Mouse (Mus musculus): ENCODE measurements around the gene Hist1h2bg. TPM values are rescaled to one million over a fixed set of nuclear protein-coding genes. Genes with fewer than 3 reads are reported as not detected.
"Not testable (repeated sequence)": the region's sequence is repeated elsewhere in the genome, so short reads cannot be mapped to it uniquely, and the experiment has no call there.

Gene Hist1h2bg
- polyA plus RNA-seq, 1 experiment from 2014 or later, result 7.5 TPM

DNA sequence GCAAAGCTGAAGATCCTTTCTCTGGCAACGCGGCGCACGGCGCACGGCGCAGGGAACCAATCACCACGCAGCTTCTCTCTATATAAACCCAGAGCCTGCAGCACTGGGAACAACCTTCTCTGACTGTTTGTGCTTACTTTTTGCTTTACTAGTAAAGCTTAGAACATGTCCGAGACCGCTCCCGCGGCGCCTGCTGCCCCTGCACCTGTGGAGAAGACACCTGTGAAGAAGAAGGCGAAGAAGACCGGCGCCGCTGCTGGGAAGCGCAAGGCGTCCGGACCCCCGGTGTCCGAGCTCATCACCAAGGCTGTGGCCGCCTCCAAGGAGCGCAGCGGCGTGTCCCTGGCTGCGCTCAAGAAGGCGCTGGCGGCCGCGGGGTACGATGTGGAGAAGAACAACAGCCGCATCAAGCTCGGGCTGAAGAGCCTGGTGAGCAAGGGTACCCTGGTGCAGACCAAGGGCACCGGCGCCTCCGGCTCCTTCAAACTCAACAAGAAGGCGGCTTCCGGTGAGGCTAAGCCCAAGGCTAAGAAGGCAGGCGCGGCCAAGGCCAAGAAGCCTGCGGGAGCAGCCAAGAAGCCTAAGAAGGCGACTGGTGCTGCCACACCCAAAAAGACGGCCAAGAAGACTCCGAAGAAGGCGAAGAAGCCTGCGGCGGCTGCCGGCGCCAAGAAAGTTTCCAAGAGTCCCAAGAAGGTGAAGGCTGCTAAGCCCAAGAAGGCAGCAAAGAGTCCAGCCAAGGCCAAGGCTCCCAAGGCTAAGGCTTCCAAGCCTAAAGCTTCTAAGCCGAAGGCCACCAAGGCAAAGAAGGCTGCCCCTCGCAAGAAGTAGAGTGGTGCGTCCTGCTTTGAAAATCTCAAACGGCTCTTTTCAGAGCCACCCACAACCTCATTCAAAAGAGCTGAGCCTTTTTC lies 16.0 kb upstream of the Hist1h2bg start:
- Histone ChIP-seq H3K4me1 (replicated peaks) (peaks cover 36% of the 10 kb centered on the region), H3K9me3 (no peaks in the 10 kb centered on the region), H3K36me3 (no peaks in the 10 kb centered on the region), H3K27ac (peak overlapping the region; percentile 91), H3K27me3 (no peaks in the 10 kb centered on the region), H3K4me3 (replicated peaks) (peak overlapping the region; percentile 55), H3K4me2 (replicated peaks) (peak overlapping the region; percentile 100), H3K9ac (replicated peaks) (peak overlapping the region; percentile 78)
- peak; percentile 77 for ATAC-seq
- under 1% methylated on average over 53 of the region's 54 CpGs for WGBS

DNA sequence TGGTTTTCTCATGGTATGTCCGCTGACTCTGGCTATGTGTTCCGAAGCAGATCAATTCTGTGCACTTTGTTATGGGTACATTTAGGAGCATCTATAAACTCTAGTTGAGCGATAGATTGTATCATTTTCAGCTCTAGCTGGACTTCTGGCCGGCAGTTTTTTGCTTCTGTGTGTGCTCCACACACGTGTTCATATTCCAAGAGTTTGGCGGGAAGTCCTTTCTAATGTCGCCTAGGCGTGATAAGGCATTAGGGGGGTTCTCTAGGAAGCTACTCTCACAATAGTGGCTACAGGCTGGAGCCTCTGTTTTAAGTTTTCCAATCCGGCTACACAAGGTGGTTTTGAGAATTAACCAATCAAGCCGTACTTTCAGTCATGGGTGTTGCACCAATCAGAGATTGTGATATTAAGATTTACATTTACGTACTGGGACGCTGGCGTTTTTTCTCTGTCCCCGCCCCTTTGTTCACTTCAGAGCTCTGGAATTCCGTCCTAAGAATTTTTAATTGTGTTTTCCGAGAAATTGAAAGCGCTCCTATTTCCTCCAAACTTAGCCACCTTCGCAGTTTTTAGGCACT lies 15.3 kb upstream of the Hist1h2bg start:
- Histone ChIP-seq H3K36me3 (no peaks in the 10 kb centered on the region), H3K27ac (peak overlapping the region; percentile 91), H3K9ac (replicated peaks) (peak overlapping the region; percentile 78), H3K4me3 (replicated peaks) (peak overlapping the region; percentile 55), H3K27me3 (no peaks in the 10 kb centered on the region), H3K4me1 (replicated peaks) (peaks cover 35% of the 10 kb centered on the region), H3K4me2 (replicated peaks) (peak overlapping the region; percentile 100), H3K9me3 (no peaks in the 10 kb centered on the region)
- WGBS, result under 1% methylated on average over 18 of the region's 18 CpGs
- ATAC-seq, result peak; percentile 84

DNA sequence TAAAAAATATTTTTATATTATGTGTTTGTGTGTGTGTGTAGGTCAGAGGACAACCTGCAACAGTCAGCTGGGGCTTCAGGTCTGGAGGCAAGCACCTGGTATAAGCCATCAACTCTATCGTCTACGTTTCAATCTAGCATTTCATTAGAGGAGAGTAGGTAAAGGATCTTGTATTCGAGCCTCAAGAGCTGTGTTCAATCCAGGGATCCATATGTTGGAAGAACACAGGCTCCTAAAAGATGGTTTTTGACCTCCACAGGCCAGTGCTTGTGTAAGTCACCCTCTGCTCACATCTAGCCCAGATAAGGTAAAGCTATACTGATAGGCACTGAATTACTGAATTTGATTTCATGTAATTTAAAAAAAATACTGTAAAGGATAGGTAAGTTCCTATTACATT lies 14.3 kb upstream of the Hist1h2bg start:
- no peak overlapping the region for H3K9ac ChIP-seq (replicated peaks)
- H3K4me2 ChIP-seq (replicated peaks), result 0 out of 2 replicates have a peak overlapping the region, but pooled peaks have one; percentile 20
- ATAC-seq, result no peak
- H3K4me3 ChIP-seq (replicated peaks), result no peak overlapping the region
- H3K27ac ChIP-seq, result no peak overlapping the region; the same call in 1 of the 2 replicates
- no peaks in the 10 kb centered on the region for H3K36me3 ChIP-seq
- peaks cover 29% of the 10 kb centered on the region for H3K4me1 ChIP-seq (replicated peaks)
- H3K27me3 ChIP-seq, result no peaks in the 10 kb centered on the region
- WGBS, result 77% methylated on average over 3 of the region's 3 CpGs
- no peaks in the 10 kb centered on the region for H3K9me3 ChIP-seq

DNA sequence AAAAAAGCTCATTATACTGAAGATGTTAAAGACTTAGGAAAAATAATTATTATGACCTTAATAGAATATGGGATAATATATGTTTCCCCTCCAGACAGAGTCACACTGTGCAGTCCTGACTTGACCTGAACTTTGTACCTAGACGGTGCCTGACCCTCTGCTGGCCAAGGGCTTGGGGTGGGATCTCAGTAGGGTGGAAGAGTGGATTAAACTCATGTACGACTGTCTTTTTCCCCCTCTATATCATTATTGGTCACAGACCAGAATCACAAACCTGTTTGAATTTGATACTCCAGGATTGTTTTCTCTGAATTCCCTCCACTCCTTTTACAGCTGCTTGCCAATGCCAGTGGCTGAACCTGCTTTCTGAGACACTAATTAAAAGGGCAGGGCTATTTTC lies 10.5 kb upstream of the Hist1h2bg start:
- not testable (repeated sequence) for H3K9me3 ChIP-seq; H3K36me3 ChIP-seq; H3K9ac ChIP-seq (replicated peaks); ATAC-seq; H3K27ac ChIP-seq; H3K27me3 ChIP-seq; H3K4me3 ChIP-seq (replicated peaks)
- WGBS, result 15% methylated on average over 2 of the region's 2 CpGs
- peak overlapping the region; percentile 22 for H3K4me2 ChIP-seq (replicated peaks)
- H3K4me1 ChIP-seq (replicated peaks), result peaks cover 14% of the 10 kb centered on the region

DNA sequence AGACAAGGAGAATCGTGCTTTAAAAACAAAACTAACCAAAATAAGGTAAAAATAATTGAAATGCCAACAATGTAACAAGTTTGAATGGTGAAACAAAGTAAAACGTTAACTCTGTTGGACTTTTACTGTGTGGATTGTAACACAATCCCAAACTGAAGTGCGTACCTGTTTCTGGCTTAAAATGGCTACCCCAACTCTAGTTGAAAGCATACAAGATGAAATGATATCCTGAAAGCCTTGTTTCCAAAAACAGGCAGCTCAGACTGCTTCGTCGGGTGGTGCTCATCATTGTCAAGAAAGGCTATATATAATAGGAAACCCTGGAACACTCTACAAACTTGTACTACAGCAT lies 9.7 kb upstream of the Hist1h2bg start:
- not testable (repeated sequence) for H3K27me3 ChIP-seq, ATAC-seq, H3K36me3 ChIP-seq, H3K9me3 ChIP-seq
- H3K4me1 ChIP-seq (replicated peaks), result peaks cover 11% of the 10 kb centered on the region
- peak overlapping the region; percentile 47 for H3K4me3 ChIP-seq (replicated peaks)
- peak overlapping the region; percentile 98 for H3K27ac ChIP-seq
- peak overlapping the region; percentile 67 for H3K4me2 ChIP-seq (replicated peaks)
- H3K9ac ChIP-seq (replicated peaks), result peak overlapping the region; percentile 74; the same call in 1 of the 2 replicates
- WGBS, result 0% methylated on average over 2 of the region's 5 CpGs

DNA sequence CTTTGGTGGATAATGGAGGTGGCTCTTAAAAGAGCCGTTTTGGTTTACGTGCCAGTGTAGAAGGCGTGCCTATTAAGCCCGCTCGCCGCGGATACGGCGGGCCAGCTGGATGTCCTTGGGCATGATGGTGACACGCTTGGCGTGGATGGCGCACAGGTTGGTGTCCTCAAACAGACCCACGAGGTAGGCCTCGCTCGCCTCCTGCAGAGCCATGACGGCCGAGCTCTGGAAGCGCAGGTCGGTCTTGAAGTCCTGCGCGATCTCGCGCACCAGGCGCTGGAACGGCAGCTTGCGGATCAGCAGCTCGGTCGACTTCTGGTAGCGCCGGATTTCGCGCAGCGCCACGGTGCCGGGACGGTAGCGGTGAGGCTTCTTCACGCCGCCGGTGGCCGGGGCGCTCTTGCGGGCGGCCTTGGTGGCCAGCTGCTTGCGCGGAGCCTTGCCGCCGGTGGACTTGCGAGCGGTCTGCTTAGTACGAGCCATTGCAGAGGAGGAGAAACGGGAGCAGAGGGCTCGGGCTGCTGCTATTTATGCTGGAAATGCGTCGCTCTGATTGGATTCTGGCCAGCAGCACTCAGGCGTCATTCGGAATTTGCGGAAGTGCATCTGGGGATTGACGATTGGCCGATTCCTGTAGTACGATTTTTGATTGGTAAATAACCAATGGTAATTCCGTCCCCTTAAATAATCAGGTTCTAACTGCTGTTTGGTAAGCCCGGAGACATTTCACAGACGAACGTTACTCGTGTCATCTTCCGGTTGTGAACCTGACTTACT lies 9.1 kb upstream of the Hist1h2bg start, which contains the start of gene Hist1h3e:
Hist1h3e (minus strand) TSS at position 487 of the 777 bp plus-strand sequence.
- peak within 1 kb of the TSS; percentile 74 for H3K9ac ChIP-seq (replicated peaks)
- WGBS, result under 1% methylated on average over 59 of the region's 67 CpGs
- not testable (repeated sequence) for H3K27me3 ChIP-seq; H3K36me3 ChIP-seq; H3K4me1 ChIP-seq (replicated peaks); H3K9me3 ChIP-seq
- H3K4me2 ChIP-seq (replicated peaks), result peak within 1 kb of the TSS; percentile 67
- H3K27ac ChIP-seq, result peak within 1 kb of the TSS; percentile 98
- ATAC-seq, result peak; percentile 98
- H3K4me3 ChIP-seq (replicated peaks), result peak within 1 kb of the TSS; percentile 47

DNA sequence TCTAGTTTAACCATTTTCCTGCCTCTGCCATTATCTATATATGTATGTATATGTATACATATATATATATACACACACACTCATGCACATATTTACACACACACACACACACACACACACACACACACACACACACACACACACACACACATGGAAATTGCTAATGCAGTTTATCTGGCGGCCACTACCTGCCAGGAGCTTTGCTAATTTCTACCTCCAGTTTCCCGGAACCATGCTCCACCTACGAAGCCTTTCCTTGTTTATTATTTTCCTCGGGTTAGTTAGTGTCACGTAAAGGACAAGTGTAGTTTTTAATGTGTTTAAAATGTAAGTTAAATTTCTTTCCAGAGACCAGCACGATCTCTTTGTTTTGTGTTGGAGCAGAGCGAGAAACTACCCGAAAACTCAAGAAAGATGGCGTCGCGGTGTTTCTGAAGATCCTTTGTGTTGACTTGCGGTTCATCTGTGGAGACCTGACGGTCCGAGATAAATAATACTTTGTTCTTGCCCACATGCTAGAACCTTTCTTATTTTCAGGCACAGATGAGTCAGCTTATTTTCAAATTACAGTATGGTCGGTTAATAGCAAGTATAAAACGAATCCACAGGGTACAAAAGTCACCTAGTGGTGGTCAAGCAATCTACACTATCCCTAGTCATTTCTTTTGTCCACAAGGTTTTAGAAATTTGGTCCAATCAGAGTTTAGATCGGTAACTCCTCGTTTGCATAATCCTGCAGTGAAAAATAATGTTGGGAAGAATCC lies 8.3 kb upstream of the Hist1h2bg start:
- 3% methylated on average over 18 of the region's 18 CpGs for WGBS
- no peaks in the 10 kb centered on the region for H3K9me3 ChIP-seq
- peak; percentile 59 for ATAC-seq

DNA sequence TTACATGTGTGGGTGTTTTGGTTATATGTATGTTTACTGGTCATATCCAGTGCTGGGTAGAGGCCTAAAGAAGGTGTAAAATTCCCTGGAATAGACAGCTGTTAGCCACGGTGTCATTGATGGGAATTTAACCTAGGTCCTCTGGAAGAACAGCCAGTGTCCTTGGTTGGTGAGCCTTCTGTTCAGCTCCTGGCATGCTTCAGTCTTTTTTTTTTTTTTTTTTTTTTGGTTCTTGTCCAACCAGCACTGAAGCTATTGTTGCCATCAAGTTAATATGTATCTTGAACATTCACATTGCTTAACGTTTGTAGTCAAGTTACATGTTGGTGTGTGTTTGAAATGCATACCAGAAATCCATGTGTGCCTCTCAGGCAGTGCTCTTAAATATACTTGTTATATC lies 6.7 kb upstream of the Hist1h2bg start:
- no peak for ATAC-seq
- Histone ChIP-seq H3K4me3 (replicated peaks) (no peak overlapping the region), H3K27me3 (no peaks in the 10 kb centered on the region), H3K4me2 (replicated peaks) (no peak overlapping the region), H3K36me3 (no peaks in the 10 kb centered on the region), H3K9ac (replicated peaks) (no peak overlapping the region), H3K4me1 (replicated peaks) (peaks cover 8% of the 10 kb centered on the region), H3K27ac (peak overlapping the region; percentile 98; the same call in 1 of the 2 replicates), H3K9me3 (no peaks in the 10 kb centered on the region)
- WGBS, result 89% methylated on average over 2 of the region's 2 CpGs

More for the DNA sequence above, 8.3 kb upstream of the Hist1h2bg start:
- Histone ChIP-seq H3K4me1 (replicated peaks) (peaks cover 7% of the 10 kb centered on the region), H3K4me3 (replicated peaks) (peak overlapping the region; percentile 47), H3K9ac (replicated peaks) (peak overlapping the region; percentile 65), H3K27me3 (no peaks in the 10 kb centered on the region), H3K36me3 (no peaks in the 10 kb centered on the region), H3K27ac (peak overlapping the region; percentile 98), H3K4me2 (replicated peaks) (peak overlapping the region; percentile 67)

DNA sequence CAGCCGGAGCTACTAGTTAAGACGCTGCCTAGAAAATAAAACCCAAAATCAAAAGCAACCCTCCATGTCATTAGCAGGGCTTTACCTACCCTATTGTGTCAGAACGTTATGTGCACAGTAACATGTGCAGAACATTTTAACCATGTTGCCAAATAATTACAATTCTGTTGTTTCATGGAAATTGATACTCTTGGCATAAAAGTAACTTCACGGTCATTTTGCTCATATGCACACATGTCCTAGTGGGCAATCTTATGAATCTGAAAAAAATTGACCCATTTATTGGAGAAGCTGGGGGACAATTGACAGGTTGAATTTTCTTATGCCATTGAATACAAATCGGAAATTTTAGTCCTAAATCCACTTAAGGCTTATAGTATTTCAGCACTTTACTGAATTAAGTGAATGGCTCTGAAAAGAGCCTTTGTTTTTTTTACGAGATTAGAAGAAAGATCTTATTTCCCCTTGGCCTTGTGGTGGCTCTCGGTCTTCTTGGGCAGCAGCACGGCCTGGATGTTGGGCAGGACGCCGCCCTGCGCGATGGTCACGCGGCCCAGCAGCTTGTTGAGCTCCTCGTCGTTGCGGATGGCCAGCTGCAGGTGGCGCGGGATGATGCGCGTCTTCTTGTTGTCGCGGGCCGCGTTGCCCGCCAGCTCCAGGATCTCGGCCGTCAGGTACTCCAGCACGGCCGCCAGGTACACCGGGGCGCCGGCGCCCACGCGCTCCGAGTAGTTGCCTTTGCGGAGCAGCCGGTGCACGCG lies 755 bp upstream of the Hist1h2bg start:
- H3K27me3 ChIP-seq, ATAC-seq, H3K36me3 ChIP-seq, H3K9me3 ChIP-seq: not testable (repeated sequence)
- H3K4me3 ChIP-seq (replicated peaks), result peak overlapping the region; percentile 51
- under 1% methylated on average over 26 of the region's 41 CpGs for WGBS
- peaks cover 30% of the 10 kb centered on the region for H3K4me1 ChIP-seq (replicated peaks)
- H3K9ac ChIP-seq (replicated peaks), result peak overlapping the region; percentile 61
- H3K27ac ChIP-seq, result peak overlapping the region; percentile 96
- peak overlapping the region; percentile 75 for H3K4me2 ChIP-seq (replicated peaks)

DNA sequence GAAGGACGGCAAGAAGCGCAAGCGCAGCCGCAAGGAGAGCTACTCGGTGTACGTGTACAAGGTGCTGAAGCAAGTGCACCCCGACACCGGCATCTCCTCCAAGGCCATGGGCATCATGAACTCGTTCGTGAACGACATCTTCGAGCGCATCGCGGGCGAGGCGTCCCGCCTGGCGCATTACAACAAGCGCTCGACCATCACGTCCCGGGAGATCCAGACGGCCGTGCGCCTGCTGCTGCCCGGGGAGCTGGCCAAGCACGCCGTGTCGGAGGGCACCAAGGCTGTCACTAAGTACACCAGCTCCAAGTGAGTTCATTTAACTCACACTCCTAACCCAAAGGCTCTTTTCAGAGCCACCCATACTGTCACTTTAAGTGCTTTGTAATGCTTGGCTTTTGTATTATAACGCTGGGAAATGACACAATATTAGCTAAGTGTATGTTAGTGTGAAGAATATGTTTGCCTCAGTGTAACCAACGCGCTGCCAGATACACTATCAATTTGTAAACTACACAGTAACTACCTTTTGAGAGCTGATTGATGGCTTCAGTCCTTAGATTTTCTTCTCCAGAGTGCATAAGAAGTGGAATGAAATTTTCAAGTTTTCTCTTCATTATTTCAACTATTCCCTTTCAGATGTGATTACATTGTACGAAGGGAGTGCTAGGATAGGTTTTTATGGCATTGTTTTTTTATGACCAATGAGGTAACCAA lies 465 bp downstream of the Hist1h2bg start:
- H3K4me2 ChIP-seq (replicated peaks), result peak overlapping the region; percentile 75
- H3K27me3 ChIP-seq, ATAC-seq, H3K36me3 ChIP-seq, H3K9me3 ChIP-seq: not testable (repeated sequence)
- peak overlapping the region; percentile 76 for H3K9ac ChIP-seq (replicated peaks)
- peak overlapping the region; percentile 51 for H3K4me3 ChIP-seq (replicated peaks)
- H3K27ac ChIP-seq, result peak overlapping the region; percentile 96
- peaks cover 37% of the 10 kb centered on the region for H3K4me1 ChIP-seq (replicated peaks)
- WGBS, result under 1% methylated on average over 16 of the region's 34 CpGs
